Mouse (Mus musculus) right cerebral cortex, adult 2 months (tissue): ENCODE results near the gene Dhrs13.
A peak's percentile ranks its signal among the peaks of the same experiment; 100 is the strongest.

Experiments
- DNase-seq, 2 experiments: peaks; one replicate each; pipeline ENCODE4 v3.0.0; 2021 to 2022; ENCODE audit warnings: low spot score in 2 of 2

Gene Dhrs13

GRCm38 (mm10) chr11:78031947-78032808, at the start of gene Dhrs13:
TSS of gene Dhrs13 (plus strand) at chr11:78032280.
- peak; percentile 89 for DNase-seq

- DNase-seq, result peak; percentile 99 to 100
Observed at GRCm38 (mm10) chr11:77982441-77982905, 49.6 kb upstream of the Dhrs13 start, which contains the start of gene Phf12. TSS of gene Phf12 (plus strand) at chr11:77982754.

- DNase-seq, result peak; percentile 47 to 53
Observed at GRCm38 (mm10) chr11:77983191-77983936, 48.7 kb upstream of the Dhrs13 start.

- DNase-seq, result peak; percentile 51 to 68
Observed at GRCm38 (mm10) chr11:77983937-77984835, 47.9 kb upstream of the Dhrs13 start.

GRCm38 (mm10) chr11:77984836-77985231, 47.2 kb upstream of the Dhrs13 start:
- DNase-seq, result peak; percentile 57 to 62

GRCm38 (mm10) chr11:77985541-77986065, 46.5 kb upstream of the Dhrs13 start:
- DNase-seq, result no peak

- DNase-seq, result peak; percentile 56 to 66
Observed at GRCm38 (mm10) chr11:77989071-77989690, 42.9 kb upstream of the Dhrs13 start.

- no peak for DNase-seq
Observed at GRCm38 (mm10) chr11:77995556-77995955, 36.5 kb upstream of the Dhrs13 start.

GRCm38 (mm10) chr11:78006446-78006845, 25.6 kb upstream of the Dhrs13 start:
- no peak for DNase-seq

- DNase-seq, result peak; percentile 82 to 84
Observed at GRCm38 (mm10) chr11:78019676-78020075, 12.4 kb upstream of the Dhrs13 start.

GRCm38 (mm10) chr11:78023607-78024006, 8.5 kb upstream of the Dhrs13 start:
- DNase-seq, result no peak

- DNase-seq, result no peak
Observed at GRCm38 (mm10) chr11:78029240-78029639, 2.8 kb upstream of the Dhrs13 start.

GRCm38 (mm10) chr11:78030600-78030999, 1.5 kb upstream of the Dhrs13 start:
- no peak for DNase-seq

GRCm38 (mm10) chr11:78031389-78031788, 691 bp upstream of the Dhrs13 start:
- DNase-seq, result no peak

GRCm38 (mm10) chr11:78032809-78033195, 722 bp downstream of the Dhrs13 start:
- peak in 1 of 2 experiments; percentile 13 for DNase-seq

GRCm38 (mm10) chr11:78033931-78034617, 2.0 kb downstream of the Dhrs13 start:
- no peak for DNase-seq

- no peak for DNase-seq
Observed at GRCm38 (mm10) chr11:78036791-78037190, 4.7 kb downstream of the Dhrs13 start.

GRCm38 (mm10) chr11:78037831-78038752, 6.0 kb downstream of the Dhrs13 start, which contains the start of gene Flot2:
TSS of gene Flot2 (plus strand) at chr11:78037931.
- peak; percentile 22 to 41 for DNase-seq

- no peak for DNase-seq
Observed at GRCm38 (mm10) chr11:78040878-78041277, 8.8 kb downstream of the Dhrs13 start.
